Mouse (Mus musculus) lung, postnatal 14 days (tissue): ENCODE data around the gene Cabp5.
"Not testable (repeated sequence)": the region's sequence is repeated elsewhere in the genome, so short reads cannot be mapped to it uniquely, and the experiment has no call there.

Experiments used
- DNase-seq: peaks from one replicate; pipeline ENCODE4 v3.0.0; 2021

Cabp5 gene

GRCm38 (mm10) chr7:13397832-13398231 lies at the start of gene Cabp5:
Cabp5 (plus strand) TSS chr7:13398132.
- no peak for DNase-seq

- no peak for DNase-seq
Observed at GRCm38 (mm10) chr7:13355943-13356342, 42.0 kb upstream of the Cabp5 start.

DNA sequence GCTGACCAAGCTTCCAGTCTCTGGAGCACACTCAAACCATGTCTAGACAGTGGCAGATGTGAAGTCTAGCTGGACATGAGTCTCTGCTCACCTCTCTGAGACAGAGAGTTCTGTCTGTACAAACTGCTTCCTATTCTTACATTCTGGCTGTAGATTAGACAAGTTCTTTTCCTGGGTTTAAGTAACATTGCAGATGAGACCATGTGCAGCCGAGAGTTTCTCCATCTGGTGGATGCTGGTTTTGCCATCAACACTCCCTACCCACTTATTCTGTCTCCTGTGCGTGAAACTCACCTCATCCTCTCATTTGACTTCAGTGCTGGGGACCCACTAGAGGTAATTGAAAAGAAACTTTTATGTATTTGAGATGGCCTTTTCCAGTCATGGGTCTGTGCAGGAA lies 17.3 kb upstream of the Cabp5 start:
- no peak for DNase-seq

- not testable (repeated sequence) for DNase-seq
Observed at GRCm38 (mm10) chr7:13450541-13450940, 52.6 kb downstream of the Cabp5 start, which contains the start of gene Bsph1. Bsph1 (plus strand) TSS chr7:13450841.
